Mouse (Mus musculus) midbrain, embryonic 11.5 days (tissue): ENCODE measurements around the gene Phf12. TPM values are rescaled to one million over a fixed set of nuclear protein-coding genes. Genes with fewer than 3 reads are reported as not detected.

ENCODE experiments used
- ATAC-seq: fragments of 200-750 bp; cut with Nextera tagmentation; 2 replicates; pipeline ENCODE4 v1.8.0; 2017; ENCODE audit warnings: moderate TSS enrichment, moderate library complexity; ENCODE audit not compliant: low FRiP score
- DNase-seq: peaks from one replicate; pipeline ENCODE4 v3.0.0; 2015; ENCODE audit warnings: low spot score; ENCODE audit errors: missing footprints
- H3K27ac ChIP-seq: fragments of 300-500 bp; sonication (generic); 2 replicates; pipeline ENCODE4 v1.5.1; 2014; ENCODE audit warnings: low read depth, low read length
- H3K27me3 ChIP-seq: fragments of 300-500 bp; sonication (generic); 2 replicates; pipeline ENCODE4 v1.6.1; 2014; ENCODE audit warnings: mild to moderate bottlenecking, low read length, moderate library complexity, mixed read lengths; ENCODE audit not compliant: control insufficient read depth, insufficient read depth
- H3K36me3 ChIP-seq: fragments of 300-500 bp; sonication (generic); 2 replicates; pipeline ENCODE4 v1.6.1; 2014; ENCODE audit warnings: mild to moderate bottlenecking, low read length, moderate library complexity, mixed read lengths; ENCODE audit not compliant: control insufficient read depth, insufficient read depth
- H3K4me1 ChIP-seq: fragments of 300-500 bp; sonication (generic); 2 replicates; pipeline ENCODE4 v1.6.1; 2014; ENCODE audit warnings: low read length; ENCODE audit not compliant: control insufficient read depth, insufficient read depth
- H3K4me2 ChIP-seq: fragments of 300-500 bp; sonication (generic); 2 replicates; pipeline ENCODE4 v1.6.1; 2014; ENCODE audit warnings: mild to moderate bottlenecking, moderate library complexity
- H3K4me3 ChIP-seq: fragments of 300-500 bp; sonication (generic); 2 replicates; pipeline ENCODE4 v1.5.1; 2014; ENCODE audit warnings: low read depth, low read length
- H3K9ac ChIP-seq: fragments of 300-500 bp; sonication (generic); 2 replicates; pipeline ENCODE4 v1.6.1; 2014; ENCODE audit warnings: low read length
- H3K9me3 ChIP-seq: fragments of 300-500 bp; sonication (generic); 2 replicates; pipeline ENCODE4 v1.6.1; 2016; ENCODE audit warnings: low read length; ENCODE audit not compliant: control insufficient read depth
- WGBS: fragments of 180-500 bp; shearing (Covaris S2); extraction: QIAGEN DNeasy Blood & Tissue Kit; methylation state at CpG from one replicate; pipeline ENCODE4 v1.1.7; 2014; 5-methylcytosine and 5-hydroxymethylcytosine counted together
- polyA plus RNA-seq: library from polyadenylated mRNA; unstranded; fragments of >200 nt; fragmentation: Nextera tagmentation; extraction: Ambion mirVana; gene quantifications from 2 replicates; pipeline ENCODE4 v1.2.1, GENCODE M21; 2014

The Phf12 gene
- polyA plus RNA-seq, 1 experiment from 2014 or later: 18.0 TPM

DNA sequence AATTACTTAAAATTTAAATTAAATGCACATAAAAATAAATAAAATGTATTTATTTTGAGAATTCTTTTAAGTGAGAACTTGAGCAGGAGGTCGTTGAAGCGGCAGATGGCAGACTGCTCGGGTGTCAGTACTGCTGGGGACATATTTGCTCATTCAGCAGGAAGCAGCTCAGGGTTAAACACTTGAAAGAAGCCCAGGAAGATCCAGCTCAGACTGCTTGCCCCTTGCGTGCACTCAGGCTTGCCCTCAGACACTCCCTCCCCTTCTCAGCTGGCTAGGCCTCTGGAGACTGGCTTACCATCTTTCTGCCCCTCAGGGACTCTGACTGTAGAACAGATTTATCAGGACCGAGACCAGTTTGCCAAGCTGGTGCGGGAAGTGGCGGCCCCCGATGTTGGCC is 74.4 kb downstream of the Phf12 start:
- Histone ChIP-seq H3K27ac (no peak overlapping the region), H3K4me2 (no peak overlapping the region), H3K4me3 (no peak overlapping the region), H3K36me3 (peaks cover 8% of the 10 kb centered on the region; the same call in 1 of the 2 replicates), H3K27me3 (no peaks in the 10 kb centered on the region), H3K9me3 (no peaks in the 10 kb centered on the region), H3K9ac (no peak overlapping the region), H3K4me1 (no peaks in the 10 kb centered on the region)
- 79% methylated on average over 8 of the region's 8 CpGs for WGBS
- DNase-seq (no peak), ATAC-seq (no peak)

DNA sequence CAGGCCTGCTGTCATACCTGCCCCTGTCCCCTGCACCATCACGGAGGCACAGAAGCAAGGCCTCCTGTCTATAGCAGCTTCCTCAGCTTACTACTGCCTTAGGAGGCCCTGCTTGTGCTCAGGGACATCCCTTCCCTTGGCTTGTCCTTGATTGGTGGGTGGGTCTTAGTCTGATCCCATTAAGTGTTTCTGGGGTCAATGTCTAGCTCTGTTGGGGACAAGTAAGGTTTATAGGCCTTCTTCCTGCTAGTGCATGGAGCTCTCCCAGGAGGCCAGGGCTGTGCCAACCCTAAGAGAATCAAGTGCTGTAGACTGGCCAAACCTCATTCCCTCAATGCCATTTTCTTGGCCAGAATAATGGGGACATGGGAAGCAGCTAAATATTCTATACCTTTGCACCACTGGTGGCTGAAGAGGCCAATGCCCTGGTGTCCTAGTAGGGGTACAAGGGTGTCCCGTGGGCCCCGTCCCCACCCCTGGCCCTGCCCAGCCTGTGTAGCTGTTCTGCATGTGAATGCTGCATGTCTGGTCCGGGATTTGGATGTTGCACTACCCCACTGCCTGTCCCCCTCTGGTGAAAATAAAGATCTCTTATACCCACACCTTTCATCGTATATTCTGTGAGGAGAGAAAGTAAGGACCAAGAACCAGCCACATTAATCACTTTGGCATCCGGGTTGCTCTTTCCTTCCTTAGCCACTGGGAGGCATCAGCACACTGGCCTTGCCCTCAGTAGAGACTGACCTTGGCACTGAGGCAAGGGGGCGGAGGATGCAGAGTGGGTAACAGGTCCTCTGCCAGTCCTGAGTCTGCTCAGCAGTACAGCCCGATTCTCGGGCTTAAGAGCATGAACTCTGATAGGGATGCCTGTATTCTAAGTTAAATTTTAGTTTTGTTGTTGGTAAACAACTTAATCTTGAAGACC is 77.5 kb downstream of the Phf12 start:
- Histone ChIP-seq H3K27ac (no peak overlapping the region), H3K27me3 (no peaks in the 10 kb centered on the region), H3K4me3 (no peak overlapping the region), H3K9ac (no peak overlapping the region), H3K4me2 (no peak overlapping the region), H3K36me3 (peaks cover 8% of the 10 kb centered on the region; the same call in 1 of the 2 replicates), H3K9me3 (no peaks in the 10 kb centered on the region), H3K4me1 (no peaks in the 10 kb centered on the region)
- 70% methylated on average over 9 of the region's 9 CpGs for WGBS
- peak; percentile 48; the same call in 1 of the 2 replicates for ATAC-seq
- peak; percentile 85 for DNase-seq

DNA sequence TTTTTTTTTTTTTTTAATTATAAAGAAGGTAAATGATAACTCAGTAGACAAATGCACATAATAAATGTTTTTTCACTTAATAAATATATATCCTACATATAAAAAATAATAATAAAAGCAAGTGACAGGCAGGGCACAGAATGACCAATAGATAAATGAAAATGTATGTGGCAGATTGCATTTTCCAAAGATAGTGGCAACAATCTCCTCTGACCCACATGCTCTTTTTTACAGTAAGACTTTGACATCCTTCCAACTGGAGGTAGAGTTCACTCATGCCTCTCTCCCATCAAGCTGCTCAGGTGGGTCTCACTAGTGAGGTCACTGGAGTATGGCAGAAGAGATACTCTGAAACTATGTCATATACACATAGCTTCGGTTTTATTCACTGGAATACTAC is 80.0 kb downstream of the Phf12 start:
- peaks cover 7% of the 10 kb centered on the region; the same call in 1 of the 2 replicates for H3K36me3 ChIP-seq
- ATAC-seq (no peak), DNase-seq (no peak)
- WGBS: 84% methylated on average over 1 of the region's 1 CpGs
- H3K27ac ChIP-seq: no peak overlapping the region
- no peak overlapping the region for H3K4me3 ChIP-seq
- no peaks in the 10 kb centered on the region for H3K9me3 ChIP-seq
- H3K27me3 ChIP-seq: no peaks in the 10 kb centered on the region
- H3K4me1 ChIP-seq: no peaks in the 10 kb centered on the region
- H3K9ac ChIP-seq: no peak overlapping the region
- H3K4me2 ChIP-seq: no peak overlapping the region

DNA sequence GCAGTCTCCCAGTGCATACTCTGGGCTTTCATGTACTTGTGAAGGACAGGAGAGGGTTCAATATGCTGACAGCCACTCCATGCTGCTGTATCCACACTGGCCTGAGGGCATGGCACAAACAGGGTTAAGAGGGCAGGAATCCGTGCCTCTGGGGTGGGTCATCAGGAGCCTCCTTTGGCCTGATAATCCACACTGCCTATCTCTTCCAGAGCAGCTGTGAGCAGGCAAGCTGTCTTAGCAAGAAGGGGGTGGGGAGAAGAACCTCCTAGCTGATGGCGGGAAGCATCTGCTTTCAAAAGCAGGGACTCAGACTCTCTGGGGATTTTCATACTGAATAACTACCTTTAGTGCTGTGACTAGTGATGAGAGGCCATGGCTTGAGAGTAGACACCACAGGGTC is 83.4 kb downstream of the Phf12 start:
- no peaks in the 10 kb centered on the region for H3K27me3 ChIP-seq
- ATAC-seq: no peak
- 47% methylated on average over 2 of the region's 2 CpGs for WGBS
- no peaks in the 10 kb centered on the region for H3K9me3 ChIP-seq
- no peaks in the 10 kb centered on the region for H3K36me3 ChIP-seq
- no peak overlapping the region for H3K9ac ChIP-seq
- H3K4me1 ChIP-seq: no peaks in the 10 kb centered on the region
- DNase-seq: no peak
- H3K4me3 ChIP-seq: no peak overlapping the region
- no peak overlapping the region for H3K4me2 ChIP-seq
- no peak overlapping the region for H3K27ac ChIP-seq

DNA sequence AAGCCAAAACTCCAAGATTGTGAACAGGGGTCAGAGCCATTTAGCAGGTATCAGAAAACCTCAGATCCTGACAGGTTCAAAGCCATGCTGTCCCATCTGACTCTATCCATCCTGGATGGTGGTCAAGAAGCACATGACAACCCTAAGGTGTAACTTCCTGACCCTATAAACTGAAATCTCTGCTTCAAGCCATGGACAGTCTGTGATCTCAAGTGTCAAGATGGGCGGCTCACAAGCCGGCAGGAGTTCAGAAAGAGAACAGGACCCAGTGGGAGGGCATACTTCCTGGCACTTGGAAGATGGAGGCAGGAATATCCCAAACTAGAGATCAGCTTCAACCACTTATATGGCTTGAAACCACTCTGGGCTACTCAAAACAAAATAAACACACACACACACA is 84.1 kb downstream of the Phf12 start:
- 73% methylated on average over 2 of the region's 2 CpGs for WGBS
- no peaks in the 10 kb centered on the region for H3K4me1 ChIP-seq
- no peak overlapping the region for H3K4me3 ChIP-seq
- no peaks in the 10 kb centered on the region for H3K9me3 ChIP-seq
- H3K4me2 ChIP-seq: no peak overlapping the region
- no peaks in the 10 kb centered on the region for H3K36me3 ChIP-seq
- H3K27me3 ChIP-seq: no peaks in the 10 kb centered on the region
- H3K27ac ChIP-seq: no peak overlapping the region
- H3K9ac ChIP-seq: no peak overlapping the region
- DNase-seq: no peak
- ATAC-seq: no peak

DNA sequence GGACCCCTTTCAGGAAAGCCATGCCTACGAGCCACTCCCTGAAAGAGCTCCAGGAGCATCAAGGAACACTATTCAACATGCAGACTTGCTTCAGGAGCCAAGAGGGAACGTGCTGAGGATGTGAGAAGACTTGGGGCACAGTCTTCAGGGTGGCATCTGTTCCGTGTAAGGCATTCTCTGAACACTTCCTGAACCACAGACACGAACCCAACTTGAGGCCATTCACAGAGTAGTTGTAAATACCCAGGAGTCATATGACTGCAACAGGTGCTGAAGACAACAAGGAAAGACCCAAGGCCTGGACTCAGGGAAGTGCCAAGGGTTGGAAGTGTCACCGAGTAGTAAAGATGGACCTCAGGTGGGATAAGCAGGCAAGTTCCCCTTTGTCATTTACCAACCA is 85.0 kb downstream of the Phf12 start:
- no peak overlapping the region for H3K4me3 ChIP-seq
- no peak overlapping the region for H3K27ac ChIP-seq
- H3K27me3 ChIP-seq: no peaks in the 10 kb centered on the region
- H3K9ac ChIP-seq: no peak overlapping the region
- WGBS: 75% methylated on average over 5 of the region's 5 CpGs
- no peaks in the 10 kb centered on the region for H3K4me1 ChIP-seq
- no peak for DNase-seq
- no peak for ATAC-seq
- H3K4me2 ChIP-seq: no peak overlapping the region
- no peaks in the 10 kb centered on the region; the same call in 1 of the 2 replicates for H3K36me3 ChIP-seq
- no peaks in the 10 kb centered on the region for H3K9me3 ChIP-seq

DNA sequence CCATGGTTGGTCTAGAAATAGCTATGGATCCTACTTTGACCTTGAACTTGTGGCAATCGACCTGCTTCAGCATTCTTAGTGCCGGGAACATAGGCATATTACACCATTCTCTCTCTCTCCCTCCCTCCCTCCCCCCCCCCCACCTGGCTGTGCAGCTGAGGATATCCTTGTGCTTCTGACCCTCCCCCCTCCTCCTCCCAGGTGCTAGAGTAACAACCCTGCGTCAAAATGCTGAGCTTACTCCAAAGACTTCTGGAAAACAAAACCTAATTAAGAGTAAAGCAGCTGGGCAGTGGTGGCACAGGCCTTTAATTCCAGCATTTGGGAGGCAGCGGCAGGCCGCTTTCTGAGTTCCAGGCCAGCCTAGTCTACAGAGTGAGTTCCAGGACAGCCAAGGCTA is 86.6 kb downstream of the Phf12 start:
- 75% methylated on average over 5 of the region's 5 CpGs for WGBS
- no peak for DNase-seq
- H3K4me1 ChIP-seq: no peaks in the 10 kb centered on the region
- no peak overlapping the region for H3K9ac ChIP-seq
- no peak overlapping the region for H3K4me2 ChIP-seq
- ATAC-seq: no peak
- peaks cover 5% of the 10 kb centered on the region; the same call in 1 of the 2 replicates for H3K36me3 ChIP-seq
- no peak overlapping the region for H3K4me3 ChIP-seq
- H3K27me3 ChIP-seq: no peaks in the 10 kb centered on the region
- H3K27ac ChIP-seq: no peak overlapping the region
- no peaks in the 10 kb centered on the region for H3K9me3 ChIP-seq

DNA sequence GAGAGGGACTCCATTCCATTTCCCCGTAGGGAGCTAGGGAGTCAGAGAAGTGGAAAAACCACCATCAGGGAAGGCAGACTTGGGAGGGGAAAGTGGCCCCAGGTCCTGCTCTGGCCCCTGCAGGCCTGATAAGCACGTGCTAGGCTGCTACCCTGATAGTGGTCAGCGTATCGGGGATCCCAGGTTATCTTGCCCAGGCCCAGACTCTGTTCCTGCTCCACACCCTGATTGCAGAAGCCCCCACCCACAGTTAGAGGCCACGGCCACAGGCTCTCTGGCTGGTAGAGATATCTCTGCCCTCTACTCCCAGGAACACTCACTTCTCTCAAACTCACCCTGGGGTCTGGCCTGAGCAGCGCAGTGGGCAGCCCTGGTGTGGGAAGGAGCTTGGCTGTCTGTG is 87.1 kb downstream of the Phf12 start:
- H3K27ac ChIP-seq: no peak overlapping the region
- no peak overlapping the region for H3K4me3 ChIP-seq
- ATAC-seq (no peak), DNase-seq (no peak)
- no peaks in the 10 kb centered on the region for H3K27me3 ChIP-seq
- peaks cover 9% of the 10 kb centered on the region for H3K36me3 ChIP-seq
- H3K9ac ChIP-seq: peak overlapping the region; percentile 20; the same call in 1 of the 2 replicates
- no peaks in the 10 kb centered on the region for H3K9me3 ChIP-seq
- H3K4me1 ChIP-seq: no peaks in the 10 kb centered on the region
- WGBS: 88% methylated on average over 6 of the region's 6 CpGs
- no peak overlapping the region for H3K4me2 ChIP-seq

DNA sequence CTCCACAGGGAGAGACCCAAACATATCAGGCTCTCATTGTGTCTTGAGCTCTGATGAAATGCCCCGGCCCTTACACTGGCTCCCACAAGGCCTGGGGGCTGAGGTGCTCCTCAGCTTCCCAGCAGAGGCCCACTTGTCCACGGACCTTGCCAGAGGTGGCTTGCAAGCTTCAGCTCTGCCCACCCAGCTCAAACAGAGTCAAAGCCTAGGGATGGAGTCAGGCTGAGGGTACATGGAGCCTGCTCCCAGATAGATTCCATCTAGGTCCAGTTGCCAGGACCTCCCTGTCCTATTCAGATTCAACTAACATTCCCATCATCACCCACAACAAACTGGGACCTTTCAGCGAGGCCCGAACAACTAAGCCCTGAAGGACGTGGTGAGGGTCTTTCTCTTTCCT is 89.4 kb downstream of the Phf12 start:
- DNase-seq: no peak
- Histone ChIP-seq H3K36me3 (peaks cover 13% of the 10 kb centered on the region), H3K27ac (peak overlapping the region; percentile 27; the same call in 1 of the 2 replicates), H3K9me3 (no peaks in the 10 kb centered on the region), H3K4me1 (no peaks in the 10 kb centered on the region), H3K4me3 (no peak overlapping the region), H3K4me2 (no peak overlapping the region), H3K9ac (no peak overlapping the region), H3K27me3 (no peaks in the 10 kb centered on the region)
- ATAC-seq: no peak
- 84% methylated on average over 5 of the region's 5 CpGs for WGBS
